Mouse (Mus musculus) liver, embryonic 14.5 days (tissue): ENCODE measurements at regions not wholly inside any gene's neighbourhood (a gene's known extent, or its start where the extent isn't known, plus 50 kb on each side); places are given as distances from the start of the nearest gene placed in this dataset.

Experiments used
- CTCF ChIP-seq: IDR thresholded peaks from 2 replicates; pipeline ENCODE4 v1.5.1; 2016; ENCODE audit warnings: antibody characterized with exemption, low read depth, control low read depth
- EP300 ChIP-seq: IDR thresholded peaks from 2 replicates; pipeline ENCODE4 v1.6.1; 2016; ENCODE audit warnings: antibody characterized with exemption, low read depth

- TF ChIP-seq CTCF (no peak), EP300 (no peak)
Observed at GRCm38 (mm10) chr17:45836253-45836652, 102.6 kb upstream of the 1600014C23Rik start.
